Mouse (Mus musculus): ENCODE results near the gene Baiap2l1.

GRCm38 (mm10) chr5:144400821-144401220, 42.9 kb upstream of the Baiap2l1 start:
- TF ChIP-seq CTCF (conservative IDR thresholded peaks at IDR 0.05; ENCODE audit: insufficient read depth, insufficient read length, low read depth, low read length) (no peak), POLR2A (IDR thresholded peaks at IDR 0.05; ENCODE audit: low read depth, low read length) (no peak)

All from kidney, adult 2 months (tissue).